Mouse (Mus musculus) bone marrow macrophage, adult 2 months (primary cell): ENCODE measurements around the gene Fkbp8.

Source experiments
- CTCF ChIP-seq: IDR thresholded peaks from 2 replicates; pipeline ENCODE4 v1.5.1; 2012; ENCODE audit warnings: low read depth, mild to moderate bottlenecking, low read length, moderate library complexity
- POLR2A ChIP-seq: IDR thresholded peaks from 2 replicates; pipeline ENCODE4 v1.6.1; 2012; ENCODE audit warnings: mild to moderate bottlenecking, low read depth, low read length, borderline replicate concordance

DNA sequence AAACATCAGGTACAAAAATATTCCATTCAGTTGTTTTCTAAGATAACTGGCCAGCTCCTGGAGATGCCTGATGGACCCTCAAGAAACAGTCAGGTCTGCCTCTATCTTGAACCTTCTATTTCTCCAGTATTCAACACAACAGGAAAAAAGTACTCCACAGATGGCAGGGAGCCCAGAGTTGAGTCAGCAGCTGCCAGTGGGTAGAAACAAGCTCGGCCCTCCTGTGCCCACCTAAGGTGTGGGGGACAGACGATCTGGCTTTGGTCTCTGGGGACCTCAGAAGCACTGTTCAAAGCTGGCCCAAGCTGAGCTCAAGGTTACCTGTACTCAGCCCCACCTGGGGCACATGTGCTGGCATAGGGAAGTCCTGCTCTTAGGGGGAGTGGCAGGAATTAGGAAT lies 14.1 kb upstream of the Fkbp8 start:
- no peak for TF ChIP-seq CTCF
- TF ChIP-seq POLR2A = no peak
